Mouse (Mus musculus): ENCODE data around the gene Zfp619. TPM values are rescaled to one million over a fixed set of nuclear protein-coding genes. Genes with fewer than 3 reads are reported as not detected.
"Not testable (repeated sequence)": the region's sequence is repeated elsewhere in the genome, so short reads cannot be mapped to it uniquely, and the experiment has no call there.

Zfp619 gene
- total RNA-seq (2014; fragmentation: Nextera tagmentation) = 3.4 and 4.2 TPM in 2 replicates
- 1.3 and 1.5 TPM in 2 replicates for total RNA-seq (2017)

DNA sequence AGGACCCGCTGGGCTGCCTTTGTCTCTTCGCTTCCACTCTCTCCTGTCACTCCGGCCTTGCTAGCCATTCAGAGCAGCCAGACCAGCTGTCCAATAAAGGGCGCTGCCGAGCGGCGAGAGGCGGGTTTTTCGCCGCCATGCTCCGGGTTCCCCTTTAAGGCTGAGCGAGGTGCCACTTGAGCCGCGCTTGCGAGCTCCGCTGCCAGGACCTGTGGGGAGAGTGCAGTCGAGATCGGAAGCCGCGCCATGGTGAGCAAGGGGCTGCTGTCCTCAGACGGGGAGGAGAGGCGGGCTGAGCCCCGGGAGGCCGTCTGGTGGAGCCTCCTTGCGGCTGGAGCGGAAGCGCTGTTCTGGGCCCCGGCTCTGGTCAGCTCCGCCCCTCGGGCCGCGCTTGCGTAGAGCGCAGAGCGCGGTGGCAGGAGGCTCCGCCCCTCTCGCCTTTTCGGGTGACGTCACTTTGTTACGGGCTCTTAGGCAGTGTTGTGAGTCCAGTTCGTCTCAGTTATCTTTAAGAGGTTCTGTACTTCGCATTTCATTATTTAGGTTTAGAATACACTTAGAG lies at the start of gene Zfp619:
TSS of gene Zfp619 (plus strand) at position 151 of the 562 bp plus-strand sequence.
- ATAC-seq (replicated peaks; ENCODE audit: low FRiP score, low TSS enrichment, poor library complexity, severe bottlenecking) = peak; percentile 100

DNA sequence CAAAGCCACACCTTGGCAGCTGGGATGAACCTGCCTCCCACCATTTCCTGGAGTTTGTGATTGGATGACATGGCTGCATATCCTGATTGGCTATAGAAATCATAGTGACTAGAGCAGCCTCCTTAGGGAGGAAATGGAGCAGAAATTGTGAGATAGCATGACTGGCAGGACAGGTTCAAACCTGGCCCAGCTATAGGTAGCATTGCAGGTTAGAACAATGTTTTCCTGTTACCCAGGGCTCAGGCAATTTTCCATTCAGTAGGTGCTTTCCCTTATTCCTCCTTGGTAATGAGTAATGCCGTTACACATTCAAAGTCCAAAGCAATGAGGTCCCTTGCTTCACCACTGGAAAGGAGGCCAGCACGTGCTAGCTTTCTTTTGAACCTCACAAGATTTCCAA lies 38.6 kb upstream of the Zfp619 start:
- ATAC-seq (replicated peaks; ENCODE audit: low FRiP score, low TSS enrichment, poor library complexity, severe bottlenecking) = no peak

DNA sequence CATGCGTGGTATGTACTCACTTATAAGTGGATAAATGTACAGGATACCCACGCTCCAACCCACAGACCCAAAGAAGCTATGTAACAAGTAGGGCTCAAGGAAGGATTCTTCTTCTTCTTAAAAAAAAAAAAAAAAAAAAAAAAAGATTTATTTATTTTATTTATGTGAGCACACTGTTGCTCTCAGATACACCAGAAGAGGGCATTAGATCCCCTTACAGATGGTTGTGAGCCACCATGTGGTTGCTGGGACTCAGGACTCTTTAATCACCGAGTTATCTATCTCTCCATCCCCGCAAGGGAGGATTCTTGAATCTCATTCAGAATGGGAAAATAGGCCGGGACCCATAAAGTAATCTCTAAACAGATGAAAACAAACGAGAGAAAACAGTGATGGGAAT lies 33.2 kb upstream of the Zfp619 start:
- ATAC-seq (replicated peaks; ENCODE audit: low FRiP score, low TSS enrichment, poor library complexity, severe bottlenecking) = no peak

DNA sequence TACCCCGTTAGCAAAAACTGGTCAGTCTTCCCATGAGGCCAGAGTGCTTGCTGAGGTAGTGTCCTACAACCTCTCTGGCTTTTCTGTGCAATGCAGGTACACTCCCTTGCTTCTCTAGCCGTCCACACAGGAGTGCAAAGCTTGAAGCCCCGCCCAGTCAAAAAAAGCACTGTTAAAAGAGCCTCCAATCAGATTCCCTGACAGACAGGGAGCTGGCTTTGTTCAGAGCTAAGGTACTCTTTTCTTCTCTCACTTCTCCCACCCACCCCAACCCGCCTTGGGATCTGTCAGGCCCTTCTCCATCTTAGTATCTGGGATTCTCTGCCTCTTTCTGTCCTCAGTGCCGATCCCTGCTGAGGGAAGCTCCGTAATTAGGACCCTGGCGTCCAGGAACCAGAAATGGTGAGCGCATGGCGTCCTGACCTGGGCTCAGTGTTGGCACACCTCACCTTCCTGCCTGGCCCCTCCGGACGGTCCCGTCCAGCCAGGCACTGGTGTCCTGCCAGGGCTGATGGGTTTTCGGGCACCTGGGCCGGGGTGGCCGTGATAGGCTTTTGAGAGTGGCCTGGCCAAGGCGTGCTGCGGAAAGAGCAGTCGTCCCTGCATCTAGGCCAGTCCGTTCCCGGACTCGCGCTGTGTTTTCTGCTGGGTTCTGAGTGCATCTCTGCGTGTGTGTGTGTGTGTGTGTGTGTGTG lies 30.3 kb upstream of the Zfp619 start:
- 0 out of 2 replicates have a peak, but pooled peaks have one; percentile 34 for ATAC-seq (replicated peaks; ENCODE audit: low FRiP score, low TSS enrichment, poor library complexity, severe bottlenecking)

DNA sequence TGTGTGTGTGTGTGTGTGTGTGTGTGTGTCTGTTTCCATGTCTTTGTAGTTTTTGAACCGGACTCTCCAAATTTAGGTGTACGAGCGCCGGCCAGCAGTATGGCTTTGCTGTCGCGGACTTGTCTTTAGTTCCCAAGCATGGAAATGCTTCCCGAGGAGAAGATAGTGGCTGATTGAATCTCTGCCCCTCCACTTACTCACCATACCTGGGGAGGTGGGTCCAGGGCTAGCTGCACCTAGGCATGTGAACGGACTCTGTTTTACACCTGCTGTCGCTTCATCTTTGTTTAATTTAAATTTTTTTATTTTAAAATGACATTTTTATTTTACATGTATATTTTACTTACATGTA lies 29.7 kb upstream of the Zfp619 start:
- ATAC-seq (replicated peaks; ENCODE audit: low FRiP score, low TSS enrichment, poor library complexity, severe bottlenecking) = no peak

DNA sequence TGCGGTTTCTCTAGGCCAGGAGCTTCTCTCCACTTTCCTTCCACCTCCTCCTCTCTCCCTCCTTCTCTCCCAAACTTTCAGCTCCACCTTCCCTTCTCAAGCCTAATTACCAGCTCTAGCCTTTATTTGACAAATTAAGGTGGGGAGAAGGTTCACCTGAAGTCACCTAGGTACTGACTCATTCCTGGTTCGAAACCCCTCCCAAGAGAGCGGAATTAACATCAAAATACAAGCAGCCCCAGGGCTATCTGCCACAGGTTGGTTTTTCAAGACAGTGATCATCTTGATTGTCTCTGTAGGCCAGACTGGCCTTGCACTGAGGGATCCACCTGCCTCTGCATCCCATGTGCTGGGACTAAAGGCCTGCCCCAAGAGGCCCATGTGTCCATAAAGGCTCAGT lies 22.9 kb upstream of the Zfp619 start:
- no peak for ATAC-seq (replicated peaks; ENCODE audit: low FRiP score, low TSS enrichment, poor library complexity, severe bottlenecking)

DNA sequence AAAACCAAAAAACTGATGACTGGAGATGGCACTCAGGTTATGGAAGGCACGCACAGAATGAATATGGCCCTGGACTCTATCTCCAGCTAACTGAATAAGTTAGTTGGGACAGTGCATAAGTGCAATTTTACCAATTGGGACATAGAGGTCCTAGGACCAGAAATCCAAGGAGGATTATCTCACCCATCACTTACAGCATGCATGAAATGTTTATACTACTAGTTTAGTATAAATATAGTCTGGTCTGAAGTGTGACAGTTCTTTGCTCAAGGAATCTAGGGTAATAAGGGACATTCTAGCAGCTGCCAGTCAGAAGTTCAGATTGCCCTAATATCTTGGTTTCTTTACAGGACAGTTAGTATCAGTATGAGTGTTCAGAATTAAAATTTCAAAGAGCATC lies 13.5 kb upstream of the Zfp619 start:
- ATAC-seq (replicated peaks; ENCODE audit: low FRiP score, low TSS enrichment, poor library complexity, severe bottlenecking) = no peak

DNA sequence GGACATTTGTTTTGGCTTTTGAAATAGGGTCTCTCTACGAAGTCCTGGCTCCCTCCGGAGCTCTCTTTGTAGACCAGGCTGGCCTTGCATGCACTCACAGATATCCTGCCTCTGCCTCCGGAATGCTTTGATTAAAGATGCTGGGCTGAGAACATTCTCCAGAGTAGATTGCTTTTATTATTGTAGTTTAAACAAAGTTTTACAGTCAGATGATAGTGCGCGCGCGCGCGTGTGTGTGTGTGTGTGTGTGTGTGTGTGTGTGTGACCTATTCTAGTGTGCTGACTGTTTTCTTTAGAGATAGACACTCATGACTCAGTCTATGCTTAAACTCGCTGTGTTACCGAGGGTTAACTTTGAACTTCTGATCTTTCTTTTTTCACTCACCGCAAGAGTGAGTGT lies 796 bp downstream of the Zfp619 start:
- ATAC-seq (replicated peaks; ENCODE audit: low FRiP score, low TSS enrichment, poor library complexity, severe bottlenecking) = no peak

DNA sequence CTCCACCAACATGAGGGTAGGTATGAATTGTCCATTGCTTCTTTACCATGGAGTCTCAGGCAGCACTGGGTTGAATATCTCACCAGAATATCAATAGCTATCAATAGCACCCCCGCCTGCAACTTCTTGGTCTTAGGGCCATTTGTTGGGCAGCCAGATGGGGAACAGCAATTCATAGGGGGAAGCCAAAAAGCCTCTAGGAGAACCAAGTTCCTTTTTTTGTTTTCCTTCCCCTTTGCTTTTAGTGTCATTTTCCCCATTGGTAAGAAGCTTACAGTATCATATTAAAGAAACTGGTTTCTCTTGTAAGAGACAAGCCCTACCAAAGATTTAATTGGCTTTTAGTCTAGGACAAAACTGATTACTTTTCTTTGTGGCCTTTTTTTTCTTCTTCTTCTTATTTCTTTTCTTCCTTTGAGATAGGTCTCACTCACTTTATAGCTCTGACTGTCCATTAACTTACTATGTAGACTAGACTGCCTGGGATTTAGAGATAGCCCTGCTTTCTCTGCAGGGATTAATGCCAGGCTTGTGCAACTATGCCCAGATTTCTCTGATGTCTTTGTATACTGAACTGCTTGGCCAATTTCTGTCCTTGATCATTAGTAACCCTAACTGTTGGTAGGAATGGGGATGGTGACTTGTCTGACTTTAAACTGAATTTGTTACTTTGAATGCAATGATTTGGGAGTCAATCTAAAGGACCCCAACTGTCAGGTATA lies 6.3 kb downstream of the Zfp619 start:
- no peak for ATAC-seq (replicated peaks; ENCODE audit: low FRiP score, low TSS enrichment, poor library complexity, severe bottlenecking)

DNA sequence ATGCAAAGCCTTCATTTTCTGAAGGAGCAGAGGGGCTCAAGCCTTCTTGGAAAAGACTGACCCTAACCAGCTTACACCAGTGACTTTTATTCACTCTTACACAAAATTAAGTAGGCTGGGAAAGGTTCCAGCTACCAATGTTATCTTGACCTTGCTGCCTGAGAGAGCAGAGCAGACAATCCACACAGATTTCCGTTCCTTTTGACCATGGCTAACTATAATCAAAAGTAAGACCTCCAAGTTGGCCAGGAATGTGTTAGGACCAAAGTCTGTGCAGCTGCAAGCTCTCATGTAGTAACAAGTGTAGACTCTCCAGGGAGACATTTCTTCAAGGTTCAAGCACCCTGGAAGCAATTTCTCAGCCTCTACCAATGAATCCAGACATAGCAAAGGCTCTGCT lies 25.6 kb downstream of the Zfp619 start:
- no peak for ATAC-seq (replicated peaks; ENCODE audit: low FRiP score, low TSS enrichment, poor library complexity, severe bottlenecking)

DNA sequence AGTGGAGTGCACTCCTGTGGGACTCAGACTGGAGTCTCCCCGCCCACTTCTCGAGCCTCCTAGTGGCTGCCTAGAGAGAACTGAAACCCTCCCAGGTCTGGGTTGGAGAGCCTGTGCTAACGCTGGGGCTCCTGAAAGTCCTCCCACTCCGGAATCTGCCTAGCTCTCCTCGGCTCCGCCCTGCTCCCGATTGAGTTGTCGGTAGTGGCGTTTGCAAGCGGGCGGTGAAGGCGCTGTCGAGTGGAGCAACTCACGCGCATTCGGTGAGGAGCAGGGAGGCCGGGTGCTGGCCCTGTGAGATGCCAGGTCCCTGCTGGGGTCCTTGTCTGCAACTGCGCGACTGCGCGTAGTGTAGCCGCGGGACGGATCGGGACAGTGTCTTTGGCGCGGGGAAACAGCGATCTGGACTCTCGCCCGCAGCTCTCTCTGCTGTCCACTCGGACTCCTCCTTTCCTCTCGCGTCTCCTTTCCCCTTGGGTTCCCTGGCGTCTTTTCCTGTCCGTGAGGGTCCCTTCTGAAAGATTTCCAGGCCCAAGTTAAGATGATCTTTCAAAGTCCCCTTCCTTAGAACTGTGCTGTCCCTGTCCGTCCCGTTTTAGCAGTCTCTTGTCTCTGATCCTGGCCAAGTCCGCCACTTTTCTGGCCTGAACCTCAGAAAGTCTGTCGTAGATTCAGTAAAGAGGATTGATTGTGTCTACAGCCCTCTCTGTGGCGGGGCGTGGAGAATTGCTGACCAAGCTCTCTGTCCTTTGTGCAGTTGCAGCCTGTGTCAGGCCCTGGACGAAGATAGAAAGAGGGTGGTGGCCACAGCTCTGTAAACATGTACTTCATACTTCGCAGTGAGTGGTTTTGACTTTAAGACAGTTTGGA lies 26.9 kb downstream of the Zfp619 start:
- ATAC-seq (replicated peaks; ENCODE audit: low FRiP score, low TSS enrichment, poor library complexity, severe bottlenecking) = peak; percentile 100

DNA sequence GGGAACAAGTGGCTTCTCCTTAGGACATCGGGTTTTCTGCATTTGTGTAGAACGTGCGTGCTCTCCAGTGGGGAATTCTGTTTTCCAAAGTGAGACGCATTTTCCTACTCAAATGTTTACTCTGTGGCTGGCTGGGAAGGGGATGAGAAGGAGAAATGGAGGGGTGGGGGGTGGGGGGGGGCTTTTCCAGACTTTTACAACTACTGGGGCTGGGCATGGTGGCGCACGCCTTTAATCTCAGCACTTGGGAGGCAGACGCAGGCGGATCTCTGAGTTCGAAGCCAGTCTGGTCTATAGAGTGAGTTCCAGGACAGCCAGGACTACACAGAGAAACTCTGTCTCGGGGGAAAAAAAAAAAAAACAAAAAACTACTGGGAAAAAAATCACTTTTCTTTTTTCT lies 27.6 kb downstream of the Zfp619 start:
- no peak for ATAC-seq (replicated peaks; ENCODE audit: low FRiP score, low TSS enrichment, poor library complexity, severe bottlenecking)

DNA sequence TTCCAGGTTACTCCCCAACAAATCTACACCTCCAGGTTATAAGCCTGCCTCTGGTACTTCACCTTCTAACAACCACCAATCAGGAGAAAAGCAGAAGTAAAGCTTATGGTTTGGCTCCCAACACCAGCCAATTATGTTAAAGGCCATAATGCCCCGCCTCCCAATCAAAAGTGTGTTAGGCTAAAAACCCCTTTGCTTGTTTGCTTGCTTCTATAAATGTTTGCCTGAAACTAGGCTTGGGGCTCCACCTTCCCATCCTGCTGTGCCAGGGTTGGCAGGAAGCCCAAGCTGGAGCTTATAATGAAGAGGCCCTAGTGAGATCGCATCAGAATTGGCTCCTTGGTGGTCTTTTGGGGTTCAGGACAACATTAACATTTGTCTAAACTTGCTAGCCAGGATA lies 31.8 kb downstream of the Zfp619 start:
- ATAC-seq (replicated peaks; ENCODE audit: low FRiP score, low TSS enrichment, poor library complexity, severe bottlenecking) = no peak

DNA sequence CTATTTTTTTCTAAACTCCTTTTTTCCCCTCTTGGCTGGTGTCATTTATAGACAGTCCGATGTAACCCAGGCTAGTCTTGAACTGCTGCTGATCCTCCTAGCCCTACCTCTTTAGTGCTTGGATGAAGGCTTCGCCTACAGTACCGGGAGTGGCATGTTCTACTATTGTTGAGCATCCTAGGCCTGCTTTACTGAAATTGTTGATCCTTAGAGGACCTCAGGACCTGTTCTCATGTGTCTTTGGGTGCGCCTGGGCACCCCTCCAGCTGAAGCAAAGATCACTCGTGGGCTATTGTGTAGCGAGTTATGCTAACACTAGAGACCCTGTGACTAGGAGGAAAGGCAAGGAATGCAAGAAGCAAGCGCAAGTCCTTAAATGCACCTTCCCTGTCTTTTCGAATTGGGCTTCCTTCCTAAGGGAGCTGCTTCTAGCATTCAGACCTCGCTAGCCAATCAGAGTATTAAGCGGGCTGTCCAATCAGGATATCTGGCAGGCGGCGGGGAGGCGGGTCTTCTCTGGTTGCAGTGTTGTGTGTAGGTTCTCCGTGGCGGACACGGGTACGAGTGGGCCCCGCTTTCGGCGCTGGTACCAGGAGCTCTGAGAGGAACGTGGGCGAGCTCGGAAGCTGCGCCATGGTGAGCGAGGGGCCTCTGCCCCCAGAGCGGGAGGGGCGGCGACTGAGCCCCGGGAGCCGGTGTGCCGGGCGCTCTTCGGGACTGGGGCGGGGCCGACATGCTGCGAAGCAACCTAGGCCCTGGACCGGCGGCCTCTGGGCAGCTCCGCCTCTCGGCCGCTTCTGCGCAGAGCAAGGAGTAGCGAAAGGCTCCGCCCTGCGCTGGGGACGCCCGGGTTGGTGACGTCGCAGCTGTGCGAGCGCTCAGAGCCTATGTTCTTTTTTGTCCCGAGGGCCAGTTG lies 34.7 kb downstream of the Zfp619 start:
- peak; percentile 98 for ATAC-seq (replicated peaks; ENCODE audit: low FRiP score, low TSS enrichment, poor library complexity, severe bottlenecking)

DNA sequence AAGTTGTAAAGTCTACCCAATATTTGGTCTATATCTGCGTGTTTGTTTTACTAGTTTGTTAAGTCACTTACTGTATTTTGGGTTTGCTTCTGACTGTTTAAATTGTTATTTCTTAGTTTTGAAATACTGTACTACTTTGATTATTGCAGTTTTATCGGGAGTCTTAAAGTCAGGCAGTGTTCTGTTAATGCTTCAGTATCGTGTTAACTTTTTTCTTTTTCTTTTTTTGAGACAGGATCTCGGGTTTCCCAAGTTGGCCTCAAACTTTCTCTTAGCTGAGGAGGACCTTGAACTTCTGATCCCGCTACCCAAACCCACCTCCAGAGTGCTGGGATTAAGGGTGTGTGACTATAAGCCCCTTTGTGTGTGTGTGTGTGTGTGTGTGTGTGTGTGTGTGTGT lies 35.4 kb downstream of the Zfp619 start:
- no peak for ATAC-seq (replicated peaks; ENCODE audit: low FRiP score, low TSS enrichment, poor library complexity, severe bottlenecking)

DNA sequence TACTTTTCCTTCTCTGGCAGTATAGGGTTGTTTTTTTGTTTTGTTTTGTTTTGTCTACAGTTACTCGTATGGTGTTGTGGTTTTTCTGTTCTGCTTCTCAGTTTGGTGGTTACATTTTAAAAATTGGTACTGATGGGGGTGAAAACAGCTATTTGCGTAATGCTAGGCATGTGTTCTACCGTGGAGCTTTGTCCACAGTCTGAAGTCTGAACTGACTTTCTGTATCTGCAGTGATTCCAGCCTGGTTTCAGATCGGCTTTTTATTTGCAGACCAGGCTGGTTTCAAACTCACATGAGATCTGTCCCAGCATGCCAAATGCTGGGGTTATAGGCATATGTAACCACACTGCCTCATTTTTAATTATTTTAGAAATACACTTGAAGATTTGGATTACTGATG lies 36.3 kb downstream of the Zfp619 start:
- no peak for ATAC-seq (replicated peaks; ENCODE audit: low FRiP score, low TSS enrichment, poor library complexity, severe bottlenecking)

DNA sequence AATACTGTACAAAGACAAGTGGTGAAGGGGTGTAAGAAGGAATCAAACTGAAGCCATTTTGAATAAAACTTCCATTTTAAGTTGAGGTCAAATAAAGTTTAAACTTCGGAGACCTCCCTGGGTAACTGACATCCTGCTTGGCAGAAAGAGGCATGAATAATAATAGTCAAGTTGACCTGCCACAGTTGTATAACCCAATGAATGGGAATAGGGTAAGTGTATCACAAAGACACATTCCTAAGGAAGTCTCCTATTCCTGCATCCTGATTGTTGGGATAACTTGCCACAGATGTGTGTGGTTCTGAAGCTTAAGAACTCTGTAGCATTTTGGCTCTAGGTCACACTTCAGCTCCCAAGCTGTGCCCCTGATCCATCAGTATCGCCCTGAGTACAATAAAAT lies 62.5 kb downstream of the Zfp619 start:
- no peak for ATAC-seq (replicated peaks; ENCODE audit: low FRiP score, low TSS enrichment, poor library complexity, severe bottlenecking)

DNA sequence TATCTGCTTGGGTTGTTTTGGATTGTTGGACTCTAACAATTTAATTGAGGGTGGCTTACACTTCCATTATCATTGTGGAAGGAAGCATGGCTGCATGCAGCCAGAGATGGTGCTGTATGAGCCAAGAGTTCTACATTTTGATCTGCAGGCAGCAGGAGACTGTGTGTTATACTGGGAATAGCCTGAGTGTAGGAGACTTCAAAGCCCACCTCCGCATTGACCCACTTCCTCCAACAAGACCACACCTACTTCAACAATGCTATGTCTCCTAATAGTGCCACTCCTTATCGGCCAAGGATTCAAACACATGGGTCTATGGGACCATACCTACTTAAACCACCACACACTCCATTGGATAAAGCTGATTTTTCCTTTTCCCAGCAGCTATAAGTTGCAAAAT lies 63.0 kb downstream of the Zfp619 start:
- no peak for ATAC-seq (replicated peaks; ENCODE audit: low FRiP score, low TSS enrichment, poor library complexity, severe bottlenecking)

DNA sequence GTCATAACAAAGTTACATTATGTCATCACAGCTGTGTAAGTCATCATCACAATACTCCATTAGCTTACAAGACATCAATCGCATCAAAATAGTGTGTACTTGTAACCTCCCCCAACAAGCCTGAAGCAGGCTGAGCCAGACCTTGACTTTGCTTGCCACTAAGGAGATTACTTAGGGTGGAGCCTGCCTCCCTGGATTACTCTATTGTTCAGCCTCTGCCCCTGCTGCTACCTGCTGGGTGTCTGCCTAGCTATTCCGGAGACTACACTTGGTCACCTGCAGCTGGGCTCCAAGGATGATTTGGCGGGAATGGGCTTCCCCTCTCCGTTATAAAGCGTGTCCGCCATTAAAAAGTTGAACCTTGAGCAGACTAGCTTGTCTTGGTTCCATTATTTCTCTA lies 69.3 kb downstream of the Zfp619 start:
- not testable (repeated sequence) for ATAC-seq (replicated peaks; ENCODE audit: low FRiP score, low TSS enrichment, poor library complexity, severe bottlenecking)

Data from megakaryocyte-erythroid progenitor cell, adult 5-6 weeks (primary cell).